Mouse (Mus musculus) regulatory T cell (primary cell): Measurements from ENCODE around the gene Mrpl39.

ENCODE experiments used
- in situ Hi-C: fragments of 300-600 bp; cut with MboI, MseI; formaldehyde crosslinking; loops from one replicate; pipeline ENCODE4 v1.15.1; 2025; ENCODE audit warnings: high pct_unique_total_duplicates

The Mrpl39 gene

DNA sequence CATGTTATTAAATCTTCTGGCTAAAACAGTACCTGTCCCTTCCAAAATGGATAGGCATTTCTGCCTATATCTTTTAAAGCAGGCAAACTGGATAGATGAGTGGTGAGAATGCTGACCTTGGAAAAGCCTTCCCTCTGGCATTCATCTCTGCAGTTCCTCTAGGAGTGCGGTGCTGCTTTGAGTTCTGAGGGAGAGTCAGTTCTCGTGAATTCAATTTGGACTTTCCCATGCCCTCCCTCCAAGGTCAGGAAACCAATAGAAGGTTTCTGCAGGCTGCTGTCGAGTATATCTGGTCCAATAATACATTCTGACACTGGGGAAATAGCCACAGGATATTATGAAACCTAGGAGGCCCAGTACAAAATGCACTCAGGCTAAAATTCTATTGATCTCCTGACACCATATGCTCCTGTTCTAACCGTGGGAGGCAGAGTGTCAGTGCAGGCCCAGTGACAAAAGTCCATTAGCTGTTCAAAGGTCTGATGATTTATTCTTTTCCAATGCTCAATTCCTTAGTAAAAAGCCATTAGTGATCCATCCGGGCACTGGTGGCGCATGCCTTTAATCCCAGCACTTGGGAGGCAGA lies 10.3 kb upstream of the Mrpl39 start:
- in situ Hi-C loops, result no loop called here

DNA sequence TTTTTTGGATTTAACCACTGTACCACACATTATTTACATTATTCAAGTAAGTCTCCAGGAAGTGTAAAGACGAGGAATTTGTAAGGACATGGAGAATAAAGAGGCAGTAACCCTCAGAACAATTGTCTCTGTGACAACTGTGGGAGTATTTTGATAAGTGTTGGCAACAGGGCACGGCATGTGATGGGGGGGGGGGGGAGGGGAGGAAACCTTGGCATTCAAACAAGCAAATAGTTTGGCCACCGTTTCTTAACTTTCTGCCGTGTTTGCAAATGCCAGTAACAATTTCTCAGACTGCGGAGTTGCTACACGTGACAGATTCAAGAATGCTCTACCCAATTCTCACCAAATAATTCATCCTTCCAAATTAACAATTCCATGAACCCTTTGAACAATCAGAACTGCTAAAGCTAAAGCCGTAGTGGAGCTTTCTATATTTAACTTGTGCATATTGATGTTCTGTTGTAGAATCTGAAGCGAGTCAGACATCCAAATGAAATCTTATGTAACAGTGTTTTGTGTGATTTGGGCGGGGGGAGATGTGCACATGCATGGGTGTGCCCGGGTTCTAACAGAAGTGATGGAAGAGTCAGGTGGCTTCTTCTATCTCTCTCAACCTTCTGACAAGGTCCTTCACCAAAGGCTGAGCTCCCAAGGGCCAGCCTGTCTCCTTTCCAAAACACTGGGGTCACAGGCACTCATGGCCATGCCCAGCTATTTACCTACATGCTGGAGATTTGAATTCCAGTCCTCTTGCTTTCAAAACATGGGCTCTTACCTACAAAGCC lies 9.4 kb upstream of the Mrpl39 start:
- in situ Hi-C loops, result no loop called here

DNA sequence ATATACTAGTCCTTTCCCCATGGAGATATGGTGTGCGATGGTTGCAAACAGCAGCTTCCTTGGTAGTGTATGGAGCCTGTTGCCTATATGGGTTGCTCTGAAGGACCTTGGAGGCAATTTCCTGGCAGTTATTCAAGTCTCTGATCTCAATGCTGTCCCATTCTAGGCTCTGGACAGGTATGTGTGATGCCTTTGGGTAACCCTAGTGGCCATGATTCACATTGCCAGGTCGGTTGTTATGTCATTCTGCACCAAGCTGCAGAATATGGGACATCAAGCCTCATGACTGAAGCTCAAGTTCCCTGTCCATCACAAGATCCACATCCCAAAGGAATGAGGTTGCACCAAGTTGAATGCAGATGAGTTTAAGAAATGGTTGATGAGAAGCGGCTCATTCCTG lies 1.8 kb upstream of the Mrpl39 start:
- in situ Hi-C loops, result loop anchor here (5.0 kb wide), 1 partner anchor 95 kb away; the partner anchor contains the start of gene Gabpa

DNA sequence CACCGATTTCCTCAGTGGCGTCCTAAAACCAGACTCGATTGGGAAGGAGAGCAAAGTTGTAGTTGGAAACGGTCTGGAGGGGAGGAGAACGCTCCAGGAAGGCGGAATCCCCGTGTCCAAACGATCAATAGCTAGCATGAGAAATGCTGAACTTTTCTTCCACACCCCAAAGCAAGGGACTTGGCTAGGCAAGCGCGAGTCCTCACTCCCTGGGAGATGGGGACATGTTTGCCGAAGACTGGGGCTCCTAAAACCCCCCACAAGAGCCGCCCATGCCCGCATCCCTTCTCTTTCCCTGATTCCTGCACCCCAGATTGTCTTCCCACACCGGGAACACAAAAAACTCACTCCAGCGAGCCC lies 756 bp downstream of the Mrpl39 start:
- in situ Hi-C loops, result loop anchor here (5.0 kb wide), 1 partner anchor 98 kb away; the partner anchor contains the start of gene Gabpa

GRCm38 (mm10) chr16:84720670-84721069 lies 14.9 kb downstream of the Mrpl39 start:
- in situ Hi-C loops, result no loop called here

GRCm38 (mm10) chr16:84718250-84718649 lies 17.3 kb downstream of the Mrpl39 start:
- in situ Hi-C loops, result no loop called here

- in situ Hi-C loops, result no loop called here
These were observed 17.8 kb downstream of the Mrpl39 start for GRCm38 (mm10) chr16:84717618-84718248.

DNA sequence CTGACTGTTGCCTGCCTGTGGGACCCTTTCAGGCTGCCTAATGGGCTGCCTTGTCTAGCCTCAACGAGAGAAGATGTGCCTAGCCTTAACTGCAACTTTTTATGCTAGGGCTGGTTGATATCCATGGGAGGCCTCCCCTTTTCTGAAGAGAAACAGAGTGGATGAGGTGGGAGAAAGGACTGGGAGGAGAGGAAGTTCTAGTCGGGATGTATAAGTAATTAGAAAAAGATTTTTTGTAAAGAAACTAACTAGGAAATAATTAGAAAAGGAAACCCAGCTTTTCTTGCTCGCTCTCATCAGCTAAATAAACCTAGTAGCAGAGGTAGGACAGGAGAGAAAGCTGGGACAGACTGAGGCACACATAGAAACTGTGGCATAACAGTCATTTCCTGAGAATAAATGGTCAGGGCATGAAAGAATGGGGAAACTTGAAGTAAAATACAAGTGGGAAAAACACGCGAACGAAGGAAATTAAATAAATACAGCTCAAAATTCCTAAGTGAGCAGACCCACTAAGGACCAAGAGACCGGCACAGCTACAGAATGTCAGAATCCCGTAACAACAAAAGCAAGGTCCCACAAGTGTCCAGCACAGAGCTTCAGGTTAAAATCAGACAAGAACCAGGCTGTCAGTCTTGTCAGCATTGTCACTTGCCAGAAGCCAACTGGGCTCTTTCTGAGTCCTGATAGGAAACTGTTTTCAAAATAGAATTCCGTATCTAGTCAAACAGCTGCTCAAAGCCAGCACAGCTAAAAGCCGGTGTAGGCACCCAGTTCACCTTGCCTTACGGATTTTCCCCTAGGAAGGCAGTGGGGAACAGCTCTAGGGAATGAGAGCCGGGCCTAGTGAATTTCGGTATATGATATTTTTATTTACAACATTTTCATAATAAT lies 18.6 kb downstream of the Mrpl39 start:
- in situ Hi-C loops, result no loop called here

GRCm38 (mm10) chr16:84716197-84716596 lies 19.3 kb downstream of the Mrpl39 start:
- in situ Hi-C loops, result no loop called here

DNA sequence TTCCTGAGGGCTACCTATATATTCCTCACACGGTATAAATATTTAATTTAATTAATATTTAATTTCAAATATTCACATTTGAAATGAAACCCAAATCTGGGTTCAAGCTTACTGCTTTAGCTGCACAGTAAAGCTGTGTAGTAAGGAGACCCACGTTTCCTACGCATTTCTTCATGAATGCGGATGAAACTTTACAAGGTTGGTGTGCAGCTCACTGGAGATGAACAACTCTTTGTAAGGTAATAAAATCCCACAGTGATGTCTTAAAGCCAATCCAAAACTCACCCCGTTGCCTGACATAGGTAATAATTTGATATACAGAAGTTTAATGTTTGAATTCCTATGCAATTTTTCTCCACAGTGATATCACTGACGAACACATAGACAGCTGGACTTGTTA lies 20.6 kb downstream of the Mrpl39 start:
- in situ Hi-C loops, result no loop called here

DNA sequence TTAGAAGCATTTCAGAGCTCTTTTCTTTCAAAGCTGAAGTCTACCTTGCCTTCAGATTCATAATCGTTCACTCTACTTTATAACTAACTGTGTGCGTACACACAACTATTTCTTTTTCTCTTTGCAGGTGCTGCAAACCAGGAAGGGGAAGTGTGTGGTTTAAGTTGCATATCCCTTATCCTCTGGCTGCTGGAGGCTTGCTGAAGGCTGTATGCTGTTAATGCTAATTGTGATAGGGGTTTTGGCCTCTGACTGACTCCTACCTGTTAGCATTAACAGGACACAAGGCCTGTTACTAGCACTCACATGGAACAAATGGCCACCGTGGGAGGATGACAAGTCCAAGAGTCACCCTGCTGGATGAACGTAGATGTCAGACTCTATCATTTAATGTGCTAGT lies 21.6 kb downstream of the Mrpl39 start:
- in situ Hi-C loops, result no loop called here

DNA sequence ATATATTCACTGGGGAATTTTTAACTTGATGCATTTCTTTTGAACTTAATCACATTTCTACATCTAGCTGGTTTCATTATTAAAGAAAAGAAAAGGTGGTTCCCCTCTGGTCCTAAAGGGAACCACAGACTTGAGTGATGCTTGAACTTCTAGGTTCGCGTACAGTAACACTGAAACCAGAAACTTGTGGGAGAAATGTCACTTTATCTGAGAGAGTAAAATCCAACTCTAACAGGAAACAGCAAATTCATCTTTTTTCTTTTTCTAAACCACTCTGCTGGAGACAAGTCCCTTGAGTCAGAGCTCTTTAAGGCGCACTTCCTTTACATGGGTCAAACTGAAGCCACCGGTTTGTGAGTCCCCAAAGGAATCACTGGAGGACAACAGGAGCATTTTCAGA lies 22.4 kb downstream of the Mrpl39 start:
- in situ Hi-C loops, result no loop called here

GRCm38 (mm10) chr16:84708649-84709048 lies 26.9 kb downstream of the Mrpl39 start:
- in situ Hi-C loops, result no loop called here

DNA sequence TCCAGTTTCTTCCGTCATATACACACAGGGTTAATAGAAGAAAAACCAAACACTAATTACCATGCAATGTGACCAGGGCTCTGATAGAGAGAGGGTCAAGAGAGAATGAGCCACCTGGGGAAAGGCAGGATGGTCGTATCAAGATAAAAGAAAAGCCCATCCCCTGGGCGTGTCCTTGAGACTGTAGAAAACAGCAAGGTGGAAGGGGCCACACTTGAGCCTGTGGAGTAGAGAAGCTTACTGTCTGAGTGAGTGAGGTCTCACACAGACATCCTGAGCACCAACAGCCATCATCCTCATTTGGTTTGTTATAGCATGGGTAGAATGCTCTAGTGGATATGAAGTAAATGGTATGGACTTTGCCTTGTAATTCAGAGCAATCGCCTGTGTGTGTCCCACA lies 27.7 kb downstream of the Mrpl39 start:
- in situ Hi-C loops, result no loop called here

- in situ Hi-C loops, result no loop called here
These were observed 29.0 kb downstream of the Mrpl39 start for GRCm38 (mm10) chr16:84706571-84706970.

DNA sequence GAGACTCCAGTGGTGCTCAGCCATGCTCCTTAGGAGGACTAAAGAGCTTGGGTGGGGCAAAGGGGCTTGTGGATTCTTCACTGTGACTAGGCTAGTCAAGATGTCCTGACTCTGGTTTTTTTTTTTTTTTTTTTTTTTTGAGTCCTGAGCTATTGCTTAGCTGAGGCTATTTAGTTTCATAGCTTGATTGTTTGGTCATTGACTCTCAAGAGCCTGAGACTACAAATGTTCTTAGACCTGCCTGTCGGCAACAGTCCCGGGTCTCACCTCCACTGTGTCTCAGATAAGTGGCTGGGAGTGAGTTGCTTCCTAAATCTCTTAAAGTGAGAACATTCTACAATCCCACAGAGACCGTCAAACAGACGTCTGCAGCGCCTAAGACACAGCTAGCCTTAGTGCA lies 30.0 kb downstream of the Mrpl39 start:
- in situ Hi-C loops, result no loop called here

DNA sequence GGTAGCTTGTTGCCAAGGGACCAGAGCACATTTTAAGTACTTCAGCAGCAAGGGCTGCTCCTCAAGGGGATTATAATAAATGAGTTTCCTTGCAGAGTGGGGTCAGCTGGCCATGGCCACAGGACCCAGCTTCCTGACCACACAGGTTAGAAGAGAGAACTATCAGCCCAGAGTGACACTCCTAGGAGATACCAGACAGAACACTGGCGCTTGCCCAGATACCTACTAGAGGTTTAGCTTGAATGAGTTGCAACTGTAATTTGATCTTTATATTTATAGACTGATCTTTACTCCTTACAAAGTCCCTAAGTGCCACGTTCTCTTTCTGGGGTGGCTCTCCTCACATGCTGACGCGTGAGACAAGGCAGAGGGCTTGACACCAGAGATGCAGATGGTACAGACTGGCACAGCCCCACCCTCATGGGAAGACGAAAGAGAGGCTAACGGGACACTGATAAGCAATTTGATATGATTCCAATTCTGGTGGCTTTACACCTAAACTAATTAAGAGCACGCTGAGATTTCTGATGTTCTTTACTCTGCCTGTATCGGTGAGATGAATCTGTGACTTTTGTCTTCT lies 30.8 kb downstream of the Mrpl39 start:
- in situ Hi-C loops, result loop anchor here (5.0 kb wide), 1 partner anchor 77 kb away; no protein-coding TSS in a partner anchor

DNA sequence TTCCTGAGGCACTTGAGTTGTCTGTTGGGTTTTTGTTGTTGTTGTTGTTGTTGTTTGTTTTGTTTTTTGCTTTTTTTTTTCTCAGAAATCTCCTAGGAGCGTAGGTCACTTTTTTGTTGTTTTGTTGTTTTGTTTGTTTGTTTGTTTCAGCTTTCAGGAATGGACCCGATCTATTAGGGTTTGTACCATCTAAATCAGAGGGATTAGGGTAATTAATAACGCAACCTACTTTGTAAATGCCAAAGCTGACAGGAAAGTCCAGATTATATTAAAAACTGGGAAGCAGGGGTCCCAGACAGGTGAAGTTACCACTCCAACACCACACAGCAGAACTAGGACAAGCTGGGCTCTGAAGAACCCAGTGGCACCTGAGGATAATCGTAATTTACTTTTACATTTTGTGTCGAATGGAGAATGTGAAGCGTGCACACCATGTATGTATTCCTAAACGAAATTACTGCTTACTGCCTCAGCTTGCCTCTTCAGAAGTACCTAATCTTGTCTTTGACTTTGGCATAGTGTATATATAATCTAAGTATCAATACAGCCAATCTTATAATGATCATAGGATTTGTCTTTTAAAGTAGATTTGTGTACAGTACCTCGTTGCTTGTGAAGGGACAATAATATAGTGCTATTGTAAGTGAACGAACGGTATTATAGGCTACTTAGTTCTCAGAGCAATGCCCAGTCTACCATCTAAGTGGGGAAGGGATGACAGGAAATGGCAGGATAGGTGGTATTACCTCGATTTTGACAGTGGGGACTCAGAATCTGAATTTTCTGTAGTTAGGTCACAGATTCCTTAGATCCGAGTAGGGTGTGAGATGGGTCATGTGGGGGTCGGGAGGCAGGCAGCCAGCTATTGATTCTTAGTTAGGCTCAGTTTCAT lies 31.5 kb downstream of the Mrpl39 start:
- in situ Hi-C loops, result loop anchor here (5.0 kb wide), 1 partner anchor 77 kb away; no protein-coding TSS in a partner anchor

- in situ Hi-C loops, result loop anchor here (5.0 kb wide), 1 partner anchor 76 kb away; no protein-coding TSS in a partner anchor
These were observed 32.3 kb downstream of the Mrpl39 start for GRCm38 (mm10) chr16:84703129-84703768.
